Mouse (Mus musculus) stomach, embryonic 14.5 days (tissue): ENCODE results near the gene Igsf3. TPM values are rescaled to one million over a fixed set of nuclear protein-coding genes. Genes with fewer than 3 reads are reported as not detected.
"Not testable (repeated sequence)": the region's sequence is repeated elsewhere in the genome, so short reads cannot be mapped to it uniquely, and the experiment has no call there.

Source experiments
- ATAC-seq: fragments of 200-750 bp; cut with Nextera tagmentation; 2 replicates; pipeline ENCODE4 v1.8.0; 2017; ENCODE audit warnings: low read depth, moderate TSS enrichment; ENCODE audit not compliant: insufficient number of reproducible peaks, insufficient read depth, low FRiP score
- H3K27ac ChIP-seq: fragments of 300-500 bp; sonication (generic); 2 replicates; pipeline ENCODE4 v1.5.1; 2014; ENCODE audit warnings: mild to moderate bottlenecking, low read length, moderate library complexity, mixed read lengths
- H3K27me3 ChIP-seq: fragments of 300-500 bp; sonication (generic); 2 replicates; pipeline ENCODE4 v1.6.1; 2014; ENCODE audit warnings: low read length, control low read depth, mixed read lengths; ENCODE audit not compliant: control insufficient read depth, insufficient read depth
- H3K36me3 ChIP-seq: fragments of 300-500 bp; sonication (generic); 2 replicates; pipeline ENCODE4 v1.6.1; 2014; ENCODE audit warnings: mild to moderate bottlenecking, control low read depth, low read length, moderate library complexity, mixed read lengths; ENCODE audit not compliant: control insufficient read depth, insufficient read depth
- H3K4me1 ChIP-seq: fragments of 300-500 bp; sonication (generic); 2 replicates; pipeline ENCODE4 v1.6.1; 2014; ENCODE audit warnings: low read length, control low read depth, mixed read lengths; ENCODE audit not compliant: control insufficient read depth, insufficient read depth
- H3K4me2 ChIP-seq: fragments of 300-500 bp; sonication (generic); replicated peaks from 2 replicates; pipeline ENCODE4 v1.6.1; 2014; ENCODE audit warnings: low read depth, low read length, control low read depth
- H3K4me3 ChIP-seq: fragments of 300-500 bp; sonication (generic); 2 replicates; pipeline ENCODE4 v1.5.1; 2014; ENCODE audit warnings: low read depth, low read length, control low read depth
- H3K9ac ChIP-seq: fragments of 300-500 bp; sonication (generic); replicated peaks from 2 replicates; pipeline ENCODE4 v1.6.1; 2014; ENCODE audit warnings: low read depth, mild to moderate bottlenecking, control low read depth, low read length, moderate library complexity, mixed read lengths
- H3K9me3 ChIP-seq: fragments of 300-500 bp; sonication (generic); 2 replicates; pipeline ENCODE4 v1.6.1; 2016; ENCODE audit warnings: low read depth, low read length, control low read depth; ENCODE audit not compliant: control insufficient read depth
- WGBS: fragments of 180-500 bp; shearing (Covaris S2); extraction: QIAGEN DNeasy Blood & Tissue Kit; methylation state at CpG from one replicate; pipeline ENCODE4 v1.1.7; 2014; 5-methylcytosine and 5-hydroxymethylcytosine counted together
- polyA plus RNA-seq: library from polyadenylated mRNA; unstranded; fragments of >200 nt; fragmentation: Nextera tagmentation; extraction: Ambion mirVana; gene quantifications from 2 replicates; pipeline ENCODE4 v1.2.1, GENCODE M21; 2014

Gene Igsf3
- polyA plus RNA-seq, 1 experiment from 2014 or later: 30.0 TPM

DNA sequence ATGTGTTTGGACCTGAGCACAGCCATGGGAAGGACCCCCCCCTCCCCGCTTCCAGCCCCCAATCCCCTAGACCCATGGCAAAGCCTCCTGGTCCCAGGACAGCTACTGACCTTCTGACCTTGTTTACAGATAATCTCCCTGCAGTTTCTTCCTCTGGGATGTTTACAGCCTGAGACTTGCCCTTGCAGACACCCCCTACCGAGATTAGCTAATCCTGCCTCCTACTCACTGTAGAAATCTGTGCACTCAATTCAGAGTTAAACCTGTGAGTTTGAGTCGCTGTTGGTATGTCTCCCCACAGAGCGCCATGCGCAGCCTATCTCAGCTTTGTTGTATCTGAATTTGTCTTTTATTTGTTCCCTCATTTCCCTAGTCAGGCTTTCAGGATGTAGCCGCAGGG is 35.2 kb downstream of the Igsf3 start:
- Histone ChIP-seq H3K9ac (no peak overlapping the region), H3K4me1 (peaks cover 44% of the 10 kb centered on the region), H3K27me3 (no peaks in the 10 kb centered on the region), H3K36me3 (no peaks in the 10 kb centered on the region), H3K9me3 (no peaks in the 10 kb centered on the region), H3K27ac (no peak overlapping the region), H3K4me2 (no peak overlapping the region), H3K4me3 (no peak overlapping the region)
- WGBS: 82% methylated on average over 6 of the region's 6 CpGs
- ATAC-seq: no peak

GRCm38 (mm10) chr3:101413013-101413412 is 36.1 kb downstream of the Igsf3 start:
- H3K27me3 ChIP-seq, H3K9ac ChIP-seq, H3K27ac ChIP-seq, H3K4me3 ChIP-seq, H3K9me3 ChIP-seq, H3K4me2 ChIP-seq, ATAC-seq, H3K36me3 ChIP-seq: not testable (repeated sequence)
- 84% methylated on average over 5 of the region's 5 CpGs for WGBS
- peaks cover 44% of the 10 kb centered on the region for H3K4me1 ChIP-seq

- ATAC-seq: no peak
- H3K36me3 ChIP-seq: no peaks in the 10 kb centered on the region
- no peak overlapping the region for H3K9ac ChIP-seq
- H3K27ac ChIP-seq: no peak overlapping the region
- H3K4me2 ChIP-seq: no peak overlapping the region
- H3K4me3 ChIP-seq: no peak overlapping the region
- H3K27me3 ChIP-seq: no peaks in the 10 kb centered on the region
- H3K4me1 ChIP-seq: peaks cover 7% of the 10 kb centered on the region
- H3K9me3 ChIP-seq: no peaks in the 10 kb centered on the region
- 42% methylated on average over 18 of the region's 18 CpGs for WGBS
Measured at GRCm38 (mm10) chr3:101418740-101419652, 42.1 kb downstream of the Igsf3 start.

DNA sequence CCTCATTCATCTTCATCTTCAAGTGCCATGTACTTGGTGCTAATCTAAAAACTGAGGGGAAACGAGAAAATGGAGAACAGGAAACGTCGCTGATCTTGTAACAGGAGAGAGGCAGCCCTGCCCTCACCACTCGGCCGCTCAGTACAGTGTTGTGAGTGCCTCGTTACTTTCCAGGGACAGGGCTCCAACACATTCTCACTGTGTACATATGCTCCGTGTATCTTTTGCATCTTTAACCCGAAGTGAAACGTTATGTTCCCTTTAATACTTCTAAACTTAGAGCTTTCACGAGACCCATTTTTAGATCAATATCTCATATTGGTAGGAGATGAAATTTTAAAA is 42.7 kb downstream of the Igsf3 start:
- Histone ChIP-seq H3K36me3 (no peaks in the 10 kb centered on the region), H3K4me3 (no peak overlapping the region), H3K4me2 (no peak overlapping the region), H3K4me1 (peaks cover 4% of the 10 kb centered on the region), H3K27ac (no peak overlapping the region), H3K27me3 (no peaks in the 10 kb centered on the region), H3K9me3 (no peaks in the 10 kb centered on the region), H3K9ac (no peak overlapping the region)
- WGBS: 49% methylated on average over 10 of the region's 10 CpGs
- ATAC-seq: no peak

GRCm38 (mm10) chr3:101423188-101423587 is 46.3 kb downstream of the Igsf3 start:
- H3K9me3 ChIP-seq: no peaks in the 10 kb centered on the region
- H3K4me1 ChIP-seq: peaks cover 3% of the 10 kb centered on the region
- 25% methylated on average over 4 of the region's 4 CpGs for WGBS
- no peaks in the 10 kb centered on the region for H3K27me3 ChIP-seq
- no peak overlapping the region for H3K27ac ChIP-seq
- peaks cover 6% of the 10 kb centered on the region; the same call in 1 of the 2 replicates for H3K36me3 ChIP-seq
- no peak overlapping the region for H3K4me3 ChIP-seq
- no peak overlapping the region for H3K4me2 ChIP-seq
- ATAC-seq: no peak
- H3K9ac ChIP-seq: no peak overlapping the region

- peaks cover 6% of the 10 kb centered on the region; the same call in 1 of the 2 replicates for H3K36me3 ChIP-seq
- H3K27me3 ChIP-seq: no peaks in the 10 kb centered on the region
- ATAC-seq: no peak
- H3K9me3 ChIP-seq: no peaks in the 10 kb centered on the region
- peaks cover under 1% of the 10 kb centered on the region; the same call in 1 of the 2 replicates for H3K4me1 ChIP-seq
- H3K27ac ChIP-seq: no peak overlapping the region
- H3K4me2 ChIP-seq: no peak overlapping the region
- H3K9ac ChIP-seq: no peak overlapping the region
- H3K4me3 ChIP-seq: no peak overlapping the region
- 80% methylated on average over 10 of the region's 10 CpGs for WGBS
Measured at GRCm38 (mm10) chr3:101424295-101424885, 47.5 kb downstream of the Igsf3 start.

DNA sequence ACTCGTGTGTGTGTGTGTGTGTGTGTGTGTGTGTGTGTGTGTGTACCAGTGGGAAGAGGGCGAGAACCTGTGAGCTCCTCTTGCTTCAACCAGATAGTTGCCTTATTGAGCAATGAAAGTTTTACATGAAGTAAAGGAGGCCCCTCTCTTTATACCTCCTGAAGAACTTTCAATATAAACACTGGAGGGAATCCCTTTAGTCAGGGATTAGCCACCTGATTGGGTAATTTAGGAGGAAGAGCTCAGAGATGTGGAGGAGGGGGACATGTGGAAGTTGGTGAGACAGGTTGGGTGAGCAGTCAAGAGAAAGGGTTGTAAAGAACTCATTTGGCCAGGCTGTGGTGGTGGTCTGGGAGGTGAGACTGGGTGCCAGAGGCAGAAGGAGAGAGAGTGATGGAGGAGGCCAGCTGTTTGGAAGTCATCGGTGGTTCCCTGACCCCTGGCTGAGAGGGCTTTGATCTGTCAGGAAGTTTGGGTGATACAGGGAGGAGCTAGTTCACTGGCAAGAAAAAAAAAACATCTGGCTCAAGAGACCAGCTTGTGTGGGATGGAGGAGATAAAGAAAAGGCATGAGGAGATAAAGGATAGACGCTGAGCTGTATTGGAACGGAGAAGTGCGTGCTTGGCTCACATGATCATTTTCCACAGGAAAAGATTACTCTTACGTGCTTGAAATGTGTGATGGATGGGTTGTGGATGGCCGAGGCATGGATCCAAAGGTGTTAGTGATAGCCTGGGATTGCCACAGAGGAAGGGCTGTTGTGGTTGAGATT is 53.3 kb downstream of the Igsf3 start:
- Histone ChIP-seq H3K27ac (no peak overlapping the region; the same call in 1 of the 2 replicates), H3K9me3 (no peaks in the 10 kb centered on the region), H3K9ac (no peak overlapping the region), H3K4me2 (no peak overlapping the region), H3K4me1 (peaks cover 4% of the 10 kb centered on the region; the same call in 1 of the 2 replicates), H3K4me3 (no peak overlapping the region), H3K27me3 (no peaks in the 10 kb centered on the region), H3K36me3 (peaks cover 12% of the 10 kb centered on the region; the same call in 1 of the 2 replicates)
- 47% methylated on average over 8 of the region's 8 CpGs for WGBS
- no peak for ATAC-seq

DNA sequence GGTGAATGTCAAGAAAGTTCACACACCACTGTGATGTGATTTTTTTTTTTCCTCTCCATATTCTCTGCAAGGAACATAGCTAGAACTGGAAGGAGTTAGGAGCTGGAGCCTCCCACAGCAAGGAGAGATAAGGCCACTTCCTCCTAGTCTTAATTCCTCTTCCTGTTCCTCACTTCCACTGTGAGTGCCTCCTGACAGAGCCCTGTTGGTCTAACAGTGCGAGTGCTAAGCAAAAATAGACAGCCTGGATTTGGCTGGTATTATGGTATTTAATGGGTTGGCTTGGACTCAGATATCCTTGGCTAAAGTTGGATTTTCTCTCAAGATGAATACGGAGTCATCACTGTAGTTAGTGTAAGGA is 53.9 kb downstream of the Igsf3 start:
- H3K36me3 ChIP-seq: peaks cover 17% of the 10 kb centered on the region
- no peak for ATAC-seq
- no peak overlapping the region; the same call in 1 of the 2 replicates for H3K27ac ChIP-seq

More for the DNA sequence above, 53.9 kb downstream of the Igsf3 start:
- H3K9ac ChIP-seq: no peak overlapping the region
- H3K27me3 ChIP-seq: no peaks in the 10 kb centered on the region
- no peak overlapping the region for H3K4me2 ChIP-seq
- no peak overlapping the region for H3K4me3 ChIP-seq
- peaks cover 4% of the 10 kb centered on the region; the same call in 1 of the 2 replicates for H3K4me1 ChIP-seq
- 68% methylated on average over 2 of the region's 2 CpGs for WGBS
- H3K9me3 ChIP-seq: no peaks in the 10 kb centered on the region
